Mouse (Mus musculus) liver, postnatal 0 days (tissue): ENCODE results near the gene Pef1.

Source experiments
- CTCF ChIP-seq: sonication (generic); IDR thresholded peaks from 2 replicates; pipeline ENCODE4 v1.5.1; 2016; ENCODE audit warnings: antibody characterized with exemption, low read depth
- EP300 ChIP-seq: IDR thresholded peaks from 2 replicates; pipeline ENCODE4 v1.6.1; 2016; ENCODE audit warnings: antibody characterized with exemption, low read depth, mild to moderate bottlenecking

DNA sequence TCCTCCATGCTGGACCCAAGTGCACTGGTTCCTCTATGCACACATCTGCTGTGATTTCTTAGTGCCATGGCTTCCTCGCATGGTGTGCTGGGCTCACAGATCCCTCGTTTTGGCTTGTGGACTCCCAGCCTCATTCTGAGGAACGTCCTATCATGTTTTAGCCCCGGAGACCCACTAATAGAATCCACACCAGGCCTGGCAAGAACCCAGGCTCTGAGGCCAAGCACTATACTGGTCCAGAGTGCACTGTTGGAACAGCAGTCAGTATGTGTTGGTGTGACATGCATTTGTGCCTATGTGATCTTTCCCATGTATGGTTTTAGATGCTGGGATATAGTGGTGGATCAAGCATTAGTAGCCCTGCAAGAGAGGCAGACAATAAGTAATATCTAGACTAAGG lies 29.0 kb upstream of the Pef1 start:
- TF ChIP-seq CTCF: no peak
- no peak for TF ChIP-seq EP300
